Mouse (Mus musculus) splenic B cell, adult 2 months (primary cell): Measurements from ENCODE around the gene Lrrc74b.
A peak's percentile ranks its signal among the peaks of the same experiment; 100 is the strongest.
"Not testable (repeated sequence)": the region's sequence is repeated elsewhere in the genome, so short reads cannot be mapped to it uniquely, and the experiment has no call there.

ENCODE experiments used
- DNase-seq: peaks from one replicate; pipeline ENCODE4 v3.0.0-alpha.2; 2011; ENCODE audit warnings: low read depth, low spot score
- H3K27me3 ChIP-seq: 2 replicates; pipeline ENCODE4 v1.6.1; 2012; ENCODE audit warnings: mild to moderate bottlenecking, low read length, moderate library complexity, mixed read lengths; ENCODE audit not compliant: control insufficient read depth, poor library complexity, insufficient read depth, severe bottlenecking
- H3K36me3 ChIP-seq: 2 replicates; pipeline ENCODE4 v1.6.1; 2012; ENCODE audit warnings: mild to moderate bottlenecking, low read length, moderate library complexity, mixed read lengths; ENCODE audit not compliant: control insufficient read depth, poor library complexity, insufficient read depth, severe bottlenecking

The Lrrc74b gene

DNA sequence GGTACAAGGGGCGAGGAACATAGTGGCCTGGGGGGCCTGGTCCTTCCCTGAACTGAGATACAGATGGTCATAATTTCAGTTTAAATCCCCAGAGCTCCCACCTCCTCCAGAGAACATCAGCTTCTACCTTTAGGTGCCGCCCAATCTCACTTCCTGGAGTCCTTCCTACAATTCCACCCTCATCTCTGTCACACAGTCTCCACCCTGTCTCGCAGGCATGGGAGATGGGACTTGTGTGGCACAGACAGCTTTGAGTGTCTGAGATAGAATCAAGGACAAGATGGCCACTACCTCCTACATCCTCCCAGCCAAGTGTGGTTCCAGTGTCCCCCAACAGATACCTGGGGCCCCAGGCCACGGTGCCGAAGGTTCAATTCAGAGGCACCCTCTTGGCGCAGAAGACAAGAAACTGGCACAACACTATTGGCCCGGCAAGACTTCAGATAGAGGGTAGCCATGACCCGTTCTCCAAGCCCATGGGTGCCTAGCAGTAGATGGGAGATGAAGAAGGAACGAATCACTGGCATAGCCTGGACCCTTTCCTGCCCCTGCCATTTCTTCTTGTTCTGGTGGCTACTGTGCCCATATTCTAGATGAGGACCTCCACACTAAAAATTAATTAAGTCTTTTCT lies 1.5 kb downstream of the Lrrc74b start:
- no peaks in the 10 kb centered on the region for H3K36me3 ChIP-seq
- no peak for DNase-seq
- no peaks in the 10 kb centered on the region for H3K27me3 ChIP-seq

DNA sequence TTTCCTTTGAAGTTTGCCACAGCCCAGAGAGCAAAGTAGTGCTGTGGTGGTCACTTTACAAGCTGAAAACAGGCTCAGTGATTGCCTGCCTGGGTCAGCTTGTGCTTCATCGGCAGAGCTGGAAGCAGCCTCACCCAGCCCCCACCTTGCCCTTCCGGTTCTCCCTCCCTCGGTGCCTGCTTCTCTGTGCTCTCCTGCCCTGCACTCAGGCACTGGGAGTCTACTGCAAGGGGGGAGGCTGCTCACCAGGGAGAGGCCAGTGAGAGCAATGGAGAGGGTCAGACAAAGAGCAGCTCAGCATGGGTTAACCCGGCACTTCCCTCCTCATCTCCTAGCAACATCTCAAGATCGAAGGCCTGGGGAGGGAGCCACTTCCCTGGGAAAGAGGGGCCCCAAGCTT lies 2.2 kb downstream of the Lrrc74b start:
- H3K27me3 ChIP-seq = no peaks in the 10 kb centered on the region
- no peak for DNase-seq
- no peaks in the 10 kb centered on the region for H3K36me3 ChIP-seq

DNA sequence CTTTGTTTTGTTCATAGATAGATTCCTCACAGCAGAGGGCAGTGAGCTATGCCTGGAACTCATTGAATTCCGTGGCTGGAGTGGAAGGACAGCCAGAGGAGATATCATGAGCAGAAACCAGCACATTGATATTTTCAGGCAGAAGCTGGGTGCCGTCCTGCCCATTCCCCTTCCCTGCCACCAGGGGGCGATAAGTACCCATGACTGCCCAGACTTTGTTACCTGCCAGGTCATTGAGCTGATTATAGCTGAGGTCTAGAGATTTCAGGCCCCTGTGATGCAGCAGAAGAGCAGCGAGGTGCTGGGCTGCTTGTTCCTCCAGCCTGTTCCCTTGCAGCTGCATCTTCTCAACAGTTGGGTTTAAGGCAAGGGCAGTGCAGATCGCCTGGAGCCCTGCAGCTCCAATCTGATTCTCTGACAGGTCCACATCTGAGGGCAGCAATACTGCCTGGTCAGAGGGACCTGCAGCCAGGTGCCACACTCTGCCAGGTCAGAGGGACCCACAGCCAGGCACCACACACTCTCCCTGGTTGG lies 3.0 kb downstream of the Lrrc74b start:
- no peaks in the 10 kb centered on the region for H3K36me3 ChIP-seq
- H3K27me3 ChIP-seq = no peaks in the 10 kb centered on the region
- peak; percentile 78 for DNase-seq

DNA sequence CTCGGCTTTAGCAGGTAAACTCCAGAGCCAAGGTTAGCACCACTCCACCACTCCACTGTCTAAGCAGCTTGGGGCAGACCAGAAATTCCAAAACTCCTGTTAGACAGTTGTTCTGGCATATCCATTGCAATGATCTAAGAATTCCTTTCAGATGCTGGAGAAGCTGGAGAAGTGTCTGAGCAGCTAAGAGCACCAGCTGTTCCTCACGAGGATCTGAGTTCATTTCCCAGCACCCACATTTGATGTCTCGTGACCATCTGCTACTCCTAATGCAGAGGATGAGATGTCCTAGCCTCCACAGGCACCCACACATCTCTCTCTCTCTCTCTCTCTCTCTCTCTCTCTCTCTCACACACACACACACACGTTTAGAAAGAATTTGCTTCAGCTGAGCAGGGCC lies 4.1 kb downstream of the Lrrc74b start:
- no peak for DNase-seq
- no peaks in the 10 kb centered on the region for H3K27me3 ChIP-seq
- no peaks in the 10 kb centered on the region for H3K36me3 ChIP-seq

DNA sequence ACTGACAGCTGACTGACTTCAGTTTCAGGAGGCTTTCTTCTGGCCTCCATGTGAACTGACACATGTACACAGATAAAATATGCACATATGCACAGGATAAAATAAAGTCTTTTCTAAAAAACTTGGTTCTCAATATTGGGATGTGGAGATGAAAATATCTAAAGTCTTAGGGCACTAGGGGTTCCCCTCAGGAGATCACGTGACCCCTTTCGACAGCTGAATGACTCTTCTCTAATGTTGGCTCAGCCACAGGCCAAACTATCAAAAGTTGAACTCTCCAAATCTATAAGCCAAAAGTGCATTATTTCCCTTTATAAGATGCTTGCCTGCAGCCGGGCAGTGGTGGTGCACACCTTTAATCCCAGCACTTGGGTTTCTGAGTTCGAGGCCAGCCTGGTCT lies 4.9 kb downstream of the Lrrc74b start:
- H3K36me3 ChIP-seq = no peaks in the 10 kb centered on the region
- DNase-seq = no peak
- no peaks in the 10 kb centered on the region for H3K27me3 ChIP-seq

DNA sequence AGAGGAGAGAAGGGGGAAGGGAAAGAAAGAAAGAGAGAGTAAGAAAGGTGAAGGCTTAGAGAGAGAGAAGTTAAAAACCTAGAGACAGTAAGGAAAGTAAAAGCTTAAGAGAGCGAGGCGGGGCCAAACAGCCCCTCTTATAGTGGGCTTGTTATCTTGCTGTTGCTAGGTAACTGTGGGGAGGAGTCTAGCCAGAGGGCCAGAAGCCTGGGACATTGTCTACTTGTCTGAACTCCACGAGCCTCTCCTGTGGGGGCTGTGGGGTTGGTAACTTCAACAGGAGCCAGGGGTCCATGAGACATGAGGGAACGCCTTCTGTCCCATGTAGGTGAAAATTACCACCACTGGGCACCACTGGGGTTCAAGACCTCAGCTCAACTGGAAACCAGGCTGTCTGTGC lies 6.3 kb downstream of the Lrrc74b start:
- H3K36me3 ChIP-seq, H3K27me3 ChIP-seq: not testable (repeated sequence)
- peak; percentile 29 for DNase-seq

DNA sequence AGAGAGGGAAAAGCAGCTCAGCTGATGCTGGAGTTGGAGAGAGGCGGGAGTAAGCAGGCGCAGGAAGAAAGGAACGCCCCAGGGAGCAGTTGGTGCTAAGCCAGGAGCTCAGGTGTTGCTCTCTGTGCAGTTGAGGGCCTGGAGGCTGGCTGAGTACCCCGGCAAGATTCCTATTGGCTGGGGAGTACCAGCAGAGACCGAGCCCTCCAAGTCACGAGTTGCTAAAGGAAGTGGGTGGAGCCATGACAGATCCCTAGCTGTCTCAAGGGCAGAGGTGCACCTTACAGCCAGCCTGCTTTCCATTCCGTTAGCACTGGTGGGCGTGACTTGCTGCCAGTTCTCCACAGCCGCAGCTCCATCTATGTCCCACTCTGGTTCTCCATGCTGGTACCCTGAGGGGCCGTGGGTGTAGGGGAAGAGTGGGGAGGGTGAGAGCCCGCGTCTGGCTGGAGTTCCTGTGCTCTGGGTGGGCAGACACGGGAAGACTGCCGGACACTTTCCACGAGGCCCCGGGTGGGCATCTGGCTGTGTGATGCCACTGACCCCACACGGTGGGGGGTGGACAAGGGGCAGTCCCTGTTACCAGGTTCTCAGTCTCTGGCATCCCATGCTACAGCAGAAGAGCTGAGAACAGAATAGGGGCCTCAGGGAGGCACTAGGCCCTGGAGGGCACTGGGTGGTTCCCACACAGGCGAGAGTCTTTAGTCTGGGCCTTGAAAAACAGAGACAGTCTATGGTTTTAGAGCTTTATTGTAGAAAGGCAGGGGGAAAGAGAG lies 6.9 kb downstream of the Lrrc74b start:
- DNase-seq = peak; percentile 92
- no peaks in the 10 kb centered on the region for H3K27me3 ChIP-seq
- no peaks in the 10 kb centered on the region for H3K36me3 ChIP-seq

DNA sequence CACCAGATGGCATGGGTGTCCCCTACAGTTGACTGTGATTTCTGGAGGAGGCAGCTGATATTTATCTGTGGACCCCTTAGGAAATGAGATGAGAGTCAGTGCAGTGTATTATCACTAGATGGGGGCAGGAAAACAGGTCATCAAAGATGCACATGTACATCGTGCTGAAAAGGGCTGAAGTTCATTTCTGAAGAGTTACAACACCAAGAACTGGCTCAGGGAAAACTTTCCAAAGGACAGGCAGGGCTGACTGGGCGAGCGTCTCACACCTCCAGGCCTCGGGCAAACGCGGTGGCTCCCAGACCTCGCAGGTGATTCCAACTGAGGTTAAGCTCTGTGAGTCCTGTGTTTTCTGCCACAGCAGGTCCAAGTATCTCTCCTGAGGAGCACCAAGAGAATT lies 8.2 kb downstream of the Lrrc74b start:
- no peak for DNase-seq
- Histone ChIP-seq H3K27me3 (no peaks in the 10 kb centered on the region), H3K36me3 (no peaks in the 10 kb centered on the region)

DNA sequence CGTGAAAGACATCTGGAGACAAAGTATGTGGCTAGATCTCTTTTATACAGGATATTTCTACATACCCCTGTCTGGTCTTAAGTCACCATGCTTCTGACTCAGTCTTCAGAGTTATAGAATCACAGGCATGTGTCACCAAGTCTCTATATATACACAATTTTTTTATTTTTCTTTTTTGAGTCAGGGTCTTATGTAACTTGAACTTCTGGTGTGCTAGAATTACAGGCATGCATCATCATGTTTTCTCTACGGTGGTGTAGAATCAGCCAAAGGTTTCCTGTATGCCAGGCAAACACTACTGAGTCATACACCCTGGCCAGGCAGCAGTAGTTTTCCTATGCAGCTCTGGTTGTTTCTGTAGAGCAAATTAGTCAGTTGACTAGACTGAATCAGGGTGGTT lies 18.4 kb downstream of the Lrrc74b start:
- no peaks in the 10 kb centered on the region; the same call in 1 of the 2 replicates for H3K27me3 ChIP-seq
- no peak for DNase-seq
- H3K36me3 ChIP-seq = no peaks in the 10 kb centered on the region

DNA sequence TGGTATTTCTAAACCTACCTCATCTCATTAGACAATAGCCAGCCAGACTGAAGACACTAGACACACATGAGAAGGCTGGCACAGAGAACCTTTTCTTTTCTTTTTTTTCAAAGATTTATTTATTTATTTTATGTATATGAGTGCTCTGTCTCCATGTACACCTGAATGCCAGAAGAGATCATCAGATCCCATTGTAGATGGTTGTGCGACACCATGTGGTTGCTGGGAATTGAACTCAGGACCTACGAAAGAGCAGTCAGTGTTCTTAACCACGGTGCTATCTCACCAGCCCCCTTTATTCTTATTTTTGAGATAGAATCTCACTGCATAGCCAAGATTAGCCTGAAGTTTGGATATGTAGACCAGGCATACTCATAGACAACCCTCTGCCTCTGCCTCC lies 24.5 kb downstream of the Lrrc74b start:
- H3K36me3 ChIP-seq = no peaks in the 10 kb centered on the region
- DNase-seq = no peak
- H3K27me3 ChIP-seq = no peaks in the 10 kb centered on the region

DNA sequence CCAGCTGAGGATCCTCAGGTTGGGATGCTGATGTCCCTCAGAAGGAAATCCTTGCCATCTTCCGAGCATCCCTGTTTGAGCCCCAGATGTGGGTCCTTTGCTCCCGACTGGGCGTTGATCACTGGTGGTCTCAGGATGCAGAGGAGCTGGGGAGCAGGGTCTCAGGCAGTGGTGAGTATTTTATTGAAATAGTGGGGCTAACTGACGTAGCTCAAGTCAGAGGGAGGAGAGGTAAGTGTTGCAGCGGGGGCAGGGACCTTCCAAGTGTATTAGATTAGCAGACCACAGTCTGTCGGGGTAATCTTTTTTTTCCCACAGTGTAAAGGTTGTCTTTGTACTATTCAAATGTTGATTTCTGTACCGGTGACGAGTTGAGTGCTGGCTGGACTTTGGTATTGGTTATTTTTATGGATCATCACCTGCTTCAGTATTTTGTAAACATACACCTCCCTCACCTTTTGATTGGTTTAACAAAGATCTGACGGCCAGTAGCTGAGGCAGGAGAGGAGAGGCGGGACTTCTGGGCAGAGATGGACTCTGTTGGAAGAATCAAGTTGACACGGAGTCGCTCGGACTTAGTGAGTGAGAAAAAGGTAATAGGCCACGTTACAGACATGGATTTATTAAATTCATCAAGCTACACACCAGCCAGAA lies 28.2 kb downstream of the Lrrc74b start:
- Histone ChIP-seq H3K36me3 (no peaks in the 10 kb centered on the region), H3K27me3 (no peaks in the 10 kb centered on the region)
- DNase-seq = no peak

DNA sequence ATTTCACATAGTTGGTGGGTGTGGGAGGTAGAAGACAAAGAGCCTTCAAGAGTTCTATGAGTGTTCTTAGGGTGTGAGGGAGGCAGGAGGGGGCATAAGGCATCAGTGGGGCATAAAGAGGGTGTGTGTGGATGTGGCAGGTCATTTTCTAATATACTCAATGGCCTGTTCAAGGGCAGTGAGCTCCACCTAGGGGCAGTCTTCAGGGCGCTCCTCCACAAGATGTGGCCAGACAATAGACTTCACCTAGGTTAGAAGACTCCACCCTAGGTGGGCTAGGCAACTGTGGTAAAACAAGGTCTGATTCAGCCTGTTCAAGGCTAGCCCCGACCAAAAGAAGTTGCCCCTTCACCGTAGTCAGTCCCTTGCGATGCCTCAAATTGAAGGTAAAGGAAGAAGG lies 28.8 kb downstream of the Lrrc74b start:
- Histone ChIP-seq H3K27me3 (no peaks in the 10 kb centered on the region), H3K36me3 (no peaks in the 10 kb centered on the region)
- peak; percentile 54 for DNase-seq

DNA sequence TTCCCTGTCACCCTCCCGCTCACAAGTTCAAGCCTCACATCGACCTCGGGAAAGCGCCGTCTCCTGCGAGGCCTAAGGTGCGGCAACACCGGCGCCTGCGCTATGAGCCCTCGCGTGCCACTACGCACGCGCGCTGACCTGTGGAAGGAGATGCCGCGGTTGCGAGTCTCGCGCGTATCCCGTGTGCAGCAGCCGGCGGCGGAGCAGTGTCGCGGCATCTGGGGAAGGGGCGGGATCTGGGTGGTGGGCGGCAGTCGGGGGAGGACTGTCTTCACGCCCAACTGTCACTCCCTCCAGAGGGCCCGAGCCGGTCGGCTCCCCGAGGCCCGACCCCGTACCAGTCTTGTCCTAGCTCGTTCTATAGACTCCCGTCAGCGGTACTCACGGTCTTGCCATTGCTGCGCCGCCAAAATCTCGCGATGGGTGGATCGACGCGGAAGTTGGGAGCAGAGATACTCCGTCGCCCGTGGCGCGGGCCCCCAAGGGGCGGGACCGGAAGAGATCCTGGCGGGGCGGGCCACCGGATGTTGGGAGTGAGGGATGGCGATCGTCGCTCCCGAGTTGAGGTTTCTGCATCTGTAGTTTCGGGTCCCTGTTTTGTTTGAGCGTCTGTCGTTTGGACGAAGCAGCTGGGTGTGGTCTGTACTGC lies 30.3 kb downstream of the Lrrc74b start, which contains the start of gene Thap7:
Thap7 (minus strand) TSS at position 497 of the 649 bp plus-strand sequence.
- Histone ChIP-seq H3K36me3 (no peaks in the 10 kb centered on the region; the same call in 1 of the 2 replicates), H3K27me3 (no peaks in the 10 kb centered on the region)
- peak; percentile 96 for DNase-seq

DNA sequence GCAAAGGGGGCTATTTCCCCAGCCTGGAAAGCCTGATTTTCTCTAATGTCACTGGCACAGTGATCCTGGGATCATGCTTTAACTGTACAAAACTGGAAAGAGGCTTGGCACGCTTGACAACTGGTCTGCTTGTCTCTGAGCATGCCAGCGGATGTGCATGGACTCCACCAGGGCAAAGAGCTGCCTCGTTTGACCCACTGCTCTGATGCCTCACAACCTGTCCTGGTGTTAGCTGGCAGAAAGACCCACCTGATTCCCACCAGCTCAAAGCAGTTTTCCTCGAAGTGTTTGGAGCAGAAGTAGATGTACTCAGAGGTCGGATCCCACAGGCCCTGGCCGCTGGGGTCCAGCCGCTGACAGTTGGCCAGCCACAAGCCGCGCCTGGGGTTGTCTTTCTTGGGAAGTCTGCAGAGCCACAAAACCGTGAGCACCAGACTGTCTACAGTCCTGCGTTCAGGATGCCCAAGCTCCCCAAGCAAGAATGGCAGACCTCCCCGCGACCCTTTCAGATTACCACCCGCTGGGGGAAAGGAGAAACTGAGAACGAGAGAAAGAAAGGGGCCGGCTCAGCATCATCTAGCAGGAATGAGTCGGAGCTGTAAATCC lies 31.0 kb downstream of the Lrrc74b start:
- H3K27me3 ChIP-seq = no peaks in the 10 kb centered on the region
- DNase-seq = no peak
- H3K36me3 ChIP-seq = no peaks in the 10 kb centered on the region; the same call in 1 of the 2 replicates
